In genomic region chr1:133204985-133205384, GRCm38 (mm10) we compare ENCODE assay signal across 17 mouse cellular contexts. TPM values are rescaled to one million over a fixed set of nuclear protein-coding genes. Genes with fewer than 3 reads are reported as not detected.
A peak's percentile ranks its signal among the peaks of the same experiment; 100 is the strongest.
DNase-seq lines count a peak whose midpoint lies in the region; ATAC-seq and TF ChIP-seq lines count a peak whose summit lies in the region.
"Had no signal": no experiment of that assay in that cellular context is flagged by ENCODE, and none has a peak within 500 bp of the region (broad histone marks: within the 10 kb centered on the region; RNA-seq: fewer than 3 reads in every experiment).

No protein-coding gene starts in this region.

- H3K4me1 ChIP-seq in kidney, embryonic 14.5 days (ENCODE audit: control insufficient read depth, insufficient read depth, low read length) = no peaks in the 10 kb centered on the region
- H3K4me1 ChIP-seq in lung, postnatal 0 days (ENCODE audit: insufficient read depth, low read depth, low read length) = no peaks in the 10 kb centered on the region
- H3K4me1 ChIP-seq in stomach, embryonic 16.5 days (ENCODE audit: control insufficient read depth, insufficient read depth, low read length) = peaks cover 33% of the 10 kb centered on the region

- TF ChIP-seq CTCF in gastrocnemius, adult 2 months (IDR thresholded peaks at IDR 0.05) = no peak
- no peak for TF ChIP-seq CTCF in lung, postnatal 0 days (IDR thresholded peaks at IDR 0.05)

- no peak for ATAC-seq in kidney, embryonic 14.5 days (ENCODE audit: low FRiP score, low TSS enrichment)
- peak; percentile 60 for ATAC-seq in lung, postnatal 0 days
- peak; percentile 71 for ATAC-seq in stomach, embryonic 16.5 days (ENCODE audit: insufficient read depth, low FRiP score)
- no peak for ATAC-seq in monocyte, adult 5-6 weeks (replicated peaks; ENCODE audit: insufficient number of reproducible peaks, low FRiP score, low TSS enrichment, poor library complexity, severe bottlenecking)
- ATAC-seq: forebrain, postnatal 0 days; midbrain, embryonic 16.5 days had no signal

- DNase-seq in gastrocnemius, adult 2 months = peak; percentile 15
- no peak for DNase-seq in gastrocnemius, postnatal 36 days
- DNase-seq in kidney, postnatal 25 days = peak; percentile 35 to 59
- peak; percentile 55 for DNase-seq in lung, postnatal 0 days (ENCODE audit: low spot score)
- DNase-seq in adrenal gland, postnatal 10 days = no peak
- DNase-seq: cerebellum, postnatal 36 days; forebrain, postnatal 0 days; thymus, postnatal 25 days had no signal

- H3K9ac ChIP-seq in kidney, embryonic 14.5 days (ENCODE audit: low read depth, low read length) = no peak overlapping the region
- H3K9ac ChIP-seq in lung, postnatal 0 days (replicated peaks; ENCODE audit: low read depth) = no peak overlapping the region
- H3K9ac ChIP-seq in stomach, embryonic 16.5 days (ENCODE audit: low read length) = no peak overlapping the region
- H3K9ac ChIP-seq: forebrain, postnatal 0 days; hindbrain, embryonic 12.5 days had no signal

- intact Hi-C loops in gastrocnemius, adult 2 months (cut with DNase I) = no loop called here
- intact Hi-C loops in gastrocnemius, postnatal 36 days (cut with DNase I) = no loop called here

- no peaks in the 10 kb centered on the region for H3K9me3 ChIP-seq in kidney, embryonic 14.5 days (ENCODE audit: control insufficient read depth, low read length)
- H3K9me3 ChIP-seq in lung, postnatal 0 days (ENCODE audit: low read length) = no peaks in the 10 kb centered on the region
- no peaks in the 10 kb centered on the region for H3K9me3 ChIP-seq in stomach, embryonic 16.5 days (replicated peaks; ENCODE audit: control insufficient read depth, low read length)
- H3K9me3 ChIP-seq: embryonic facial prominence, embryonic 10.5 days; hindbrain, embryonic 12.5 days had no signal

- 68% methylated on average over 10 of the region's 10 CpGs for WGBS in kidney, embryonic 14.5 days
- whole genome bisulfite sequencing in lung, postnatal 0 days = 44% methylated on average over 10 of the region's 10 CpGs
- WGBS in stomach, embryonic 16.5 days = 48% methylated on average over 10 of the region's 10 CpGs

- H3K27ac ChIP-seq in gastrocnemius, adult 2 months = no peak overlapping the region
- no peak overlapping the region for H3K27ac ChIP-seq in kidney, embryonic 14.5 days (ENCODE audit: low read depth, low read length)
- H3K27ac ChIP-seq in lung, postnatal 0 days (ENCODE audit: low read length) = no peak overlapping the region
- peak overlapping the region; percentile 81 for H3K27ac ChIP-seq in stomach, embryonic 16.5 days (ENCODE audit: low read length)
- H3K27ac ChIP-seq: embryonic facial prominence, embryonic 10.5 days; hindbrain, embryonic 12.5 days had no signal

- H3K4me2 ChIP-seq in kidney, embryonic 14.5 days (replicated peaks; ENCODE audit: low read depth, low read length) = no peak overlapping the region
- H3K4me2 ChIP-seq in lung, postnatal 0 days (replicated peaks; ENCODE audit: low read depth, low read length) = no peak overlapping the region
- peak overlapping the region; percentile 22 for H3K4me2 ChIP-seq in stomach, embryonic 16.5 days (ENCODE audit: low read depth, low read length)
- H3K4me2 ChIP-seq: hindbrain, embryonic 12.5 days; liver, embryonic 11.5 days had no signal

- no peak overlapping the region for H3K4me3 ChIP-seq in gastrocnemius, adult 2 months
- H3K4me3 ChIP-seq in kidney, embryonic 14.5 days (ENCODE audit: low read length) = no peak overlapping the region
- H3K4me3 ChIP-seq in lung, postnatal 0 days (ENCODE audit: low read depth, low read length) = no peak overlapping the region
- H3K4me3 ChIP-seq in stomach, embryonic 16.5 days (replicated peaks; ENCODE audit: low read length) = no peak overlapping the region
- H3K4me3 ChIP-seq: embryonic facial prominence, embryonic 10.5 days; erythroblast, embryonic 14.5 days; hindbrain, embryonic 12.5 days had no signal

- no peaks in the 10 kb centered on the region for H3K27me3 ChIP-seq in kidney, embryonic 14.5 days (ENCODE audit: control insufficient read depth, insufficient read depth, low read length)
- no peaks in the 10 kb centered on the region for H3K27me3 ChIP-seq in lung, postnatal 0 days (replicated peaks; ENCODE audit: insufficient read depth, low read length)
- no peaks in the 10 kb centered on the region for H3K27me3 ChIP-seq in stomach, embryonic 16.5 days (ENCODE audit: control insufficient read depth, insufficient read depth, low read length)
- H3K27me3 ChIP-seq: hindbrain, embryonic 12.5 days had no signal

- no peak for TF ChIP-seq EP300 in lung, postnatal 0 days (IDR thresholded peaks at IDR 0.05)

- H3K36me3 ChIP-seq in kidney, embryonic 14.5 days (ENCODE audit: control insufficient read depth, insufficient read depth, low read length) = no peaks in the 10 kb centered on the region
- H3K36me3 ChIP-seq in lung, postnatal 0 days (ENCODE audit: insufficient read depth, low read length) = no peaks in the 10 kb centered on the region
- H3K36me3 ChIP-seq in stomach, embryonic 16.5 days (ENCODE audit: control insufficient read depth, insufficient read depth, low read length) = no peaks in the 10 kb centered on the region
- H3K36me3 ChIP-seq: embryonic facial prominence, embryonic 10.5 days; hindbrain, embryonic 12.5 days had no signal

RNA-seq across cellular contexts. Expression of gene Plekha6, which starts 41.0 kb away (rescaled TPM):
- 10 to 100 TPM in 1 of 2 experiments, 1 to 10 TPM in 1; 7.4 to 12.5 TPM for total RNA-seq in gastrocnemius, adult 2 months (2021)
- 10 to 100 TPM in 1 of 2 experiments, 1 to 10 TPM in 1; 6.7 to 11.5 TPM for total RNA-seq in gastrocnemius, postnatal 36 days (2021)
- 3.3 and 6.1 TPM in 2 replicates for polyA plus RNA-seq in kidney, embryonic 14.5 days (2014; fragmentation: Nextera tagmentation; extraction: Ambion mirVana)
- polyA plus RNA-seq in lung, postnatal 0 days (2015; fragmentation: Nextera tagmentation; extraction: Ambion mirVana) = 3.2 and 5.0 TPM in 2 replicates
- 17.0 and 17.7 TPM in 2 replicates for polyA plus RNA-seq in stomach, embryonic 16.5 days (2015; fragmentation: Nextera tagmentation; extraction: Ambion mirVana)
- total RNA-seq in monocyte, adult 5-6 weeks (2017) = 5.7 to 6.3 TPM (median 5.7 TPM) in 3 replicates
- total RNA-seq in adrenal gland, postnatal 10 days (2021) = 10 to 100 TPM; 16.9 to 21.7 TPM
- total RNA-seq: CH12.LX had no signal

Comparison
In these comparisons a context has a peak if more than half of its experiments do, and no peak if none do; other contexts are left out.
1. DNase-seq: peak in gastrocnemius, adult 2 months (single experiment), kidney, postnatal 25 days (2 of 2) and lung, postnatal 0 days (single experiment); none in gastrocnemius, postnatal 36 days (0 of 2) and adrenal gland, postnatal 10 days (single experiment).
2. ATAC-seq: peak in lung, postnatal 0 days (single experiment) and stomach, embryonic 16.5 days (single experiment); none in kidney, embryonic 14.5 days (single experiment) and monocyte, adult 5-6 weeks (single experiment).